Mouse (Mus musculus): ENCODE measurements around the gene Zfr2.

Zfr2 gene

GRCm38 (mm10) chr10:81249442-81249841, 16.5 kb downstream of the Zfr2 start:
- no peak for DNase-seq (ENCODE audit: low spot score)

- peak; percentile 87 for DNase-seq (ENCODE audit: low spot score)
These were observed 19.8 kb downstream of the Zfr2 start, which contains the start of gene Matk for GRCm38 (mm10) chr10:81252424-81253419. Matk (plus strand) TSS chr10:81252935.

DNA sequence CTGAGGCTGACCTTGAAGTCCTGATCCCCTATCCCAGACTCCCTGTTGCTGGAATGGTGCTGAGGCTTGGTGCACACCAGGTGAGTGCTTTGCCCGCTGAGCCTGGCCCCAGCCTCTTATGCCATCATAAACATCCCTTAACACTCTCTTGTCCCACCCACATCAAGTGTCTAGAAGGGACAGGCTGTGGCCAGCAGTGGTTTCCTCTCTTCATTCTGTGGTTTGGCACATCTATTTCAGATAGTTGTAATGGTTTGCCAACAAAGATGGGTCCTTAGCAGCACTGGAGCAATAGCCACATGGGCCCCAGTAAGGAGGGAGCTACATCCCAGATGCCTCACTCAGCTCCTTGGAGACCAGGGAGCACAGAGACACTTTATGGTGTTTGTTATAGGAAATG, 21.9 kb downstream of the Zfr2 start:
- DNase-seq (ENCODE audit: low spot score) = no peak

- no peak for DNase-seq (ENCODE audit: low spot score)
These were observed 24.4 kb downstream of the Zfr2 start for GRCm38 (mm10) chr10:81257158-81258039.

DNA sequence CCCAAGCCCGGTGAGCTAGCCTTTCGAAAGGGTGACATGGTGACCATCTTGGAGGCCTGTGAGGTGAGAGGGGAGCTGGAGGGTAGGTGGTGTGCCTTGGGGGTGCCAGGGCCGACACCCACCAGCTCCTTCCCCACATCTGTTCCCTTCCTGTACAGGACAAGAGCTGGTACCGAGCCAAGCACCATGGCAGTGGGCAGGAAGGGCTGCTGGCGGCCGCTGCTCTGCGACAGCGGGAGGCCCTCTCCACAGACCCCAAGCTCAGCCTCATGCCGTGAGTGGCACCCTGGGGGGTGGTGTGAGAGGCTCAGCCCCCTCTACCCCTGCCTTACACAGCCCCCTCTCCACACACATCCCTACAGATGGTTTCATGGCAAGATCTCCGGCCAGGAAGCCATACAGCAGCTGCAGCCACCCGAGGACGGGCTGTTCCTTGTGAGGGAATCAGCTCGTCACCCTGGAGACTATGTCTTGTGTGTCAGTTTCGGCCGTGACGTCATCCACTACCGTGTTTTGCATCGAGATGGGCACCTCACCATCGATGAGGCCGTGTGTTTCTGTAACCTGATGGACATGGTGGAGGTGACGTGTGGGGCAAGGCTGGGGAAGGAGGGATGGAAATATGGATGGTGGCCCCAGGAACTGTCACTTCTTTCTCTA, 26.4 kb downstream of the Zfr2 start:
- no peak for DNase-seq (ENCODE audit: low spot score)

- no peak for DNase-seq (ENCODE audit: low spot score)
These were observed 28.1 kb downstream of the Zfr2 start for GRCm38 (mm10) chr10:81261025-81261424.

- no peak for DNase-seq (ENCODE audit: low spot score)
These were observed 32.6 kb downstream of the Zfr2 start for GRCm38 (mm10) chr10:81265540-81265939.

GRCm38 (mm10) chr10:81266211-81267105, 33.5 kb downstream of the Zfr2 start, which contains the start of the genes Mrpl54 and Apba3:
Mrpl54 (minus strand) TSS chr10:81266934.
Apba3 (plus strand) TSS chr10:81266960.
- peak; percentile 96 for DNase-seq (ENCODE audit: low spot score)

DNA sequence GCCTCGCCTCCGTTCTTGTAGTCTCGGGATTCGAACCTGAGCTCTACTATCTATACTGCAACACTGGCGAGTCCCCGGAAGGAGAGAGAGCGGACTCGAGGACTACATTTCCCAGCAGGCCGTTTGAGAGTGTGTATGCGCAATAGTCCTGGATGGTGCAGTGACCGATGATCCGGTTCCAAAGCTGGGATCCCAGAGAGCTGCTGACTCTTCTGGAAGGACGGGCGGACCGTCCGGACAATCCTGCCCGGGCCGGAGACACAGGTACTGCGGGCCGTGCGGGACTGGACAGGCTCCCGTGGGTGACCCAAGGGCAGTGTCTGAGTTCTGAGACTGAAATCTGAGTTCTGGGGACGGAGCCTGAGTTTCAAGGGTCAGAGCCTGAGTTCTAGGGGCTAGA, 35.1 kb downstream of the Zfr2 start:
- DNase-seq (ENCODE audit: low spot score) = peak; percentile 80

- no peak for DNase-seq (ENCODE audit: low spot score)
These were observed 35.9 kb downstream of the Zfr2 start for GRCm38 (mm10) chr10:81268643-81269412.

GRCm38 (mm10) chr10:81272356-81272755, 39.4 kb downstream of the Zfr2 start:
- no peak for DNase-seq (ENCODE audit: low spot score)

GRCm38 (mm10) chr10:81273842-81274241, 40.9 kb downstream of the Zfr2 start:
- no peak for DNase-seq (ENCODE audit: low spot score)

GRCm38 (mm10) chr10:81277676-81278075, 44.7 kb downstream of the Zfr2 start:
- no peak for DNase-seq (ENCODE audit: low spot score)

- DNase-seq (ENCODE audit: low spot score) = no peak
These were observed 46.5 kb downstream of the Zfr2 start for GRCm38 (mm10) chr10:81279496-81279895.

GRCm38 (mm10) chr10:81284189-81284588, 51.2 kb downstream of the Zfr2 start:
- DNase-seq (ENCODE audit: low spot score) = no peak

DNA sequence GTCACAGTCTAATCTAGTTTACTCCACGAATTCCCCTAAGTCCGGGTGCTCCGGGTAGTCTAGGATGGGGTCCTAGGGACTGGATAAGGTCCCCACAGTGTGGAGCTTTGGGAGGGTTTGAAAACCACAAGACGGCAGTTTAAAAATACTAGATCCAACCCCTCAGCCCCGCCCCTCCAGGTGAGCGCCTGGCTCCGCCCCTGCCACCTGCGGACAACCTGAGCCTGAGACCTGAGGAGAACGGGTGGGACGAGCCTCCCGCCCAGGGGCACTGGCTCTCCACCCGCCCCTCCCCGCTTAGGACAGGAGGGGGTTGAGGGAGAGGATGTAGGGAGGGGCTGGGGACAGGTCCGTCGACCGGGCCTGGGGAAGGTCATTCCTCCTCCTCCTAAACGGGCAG, 51.8 kb downstream of the Zfr2 start:
- DNase-seq (ENCODE audit: low spot score) = no peak

DNA sequence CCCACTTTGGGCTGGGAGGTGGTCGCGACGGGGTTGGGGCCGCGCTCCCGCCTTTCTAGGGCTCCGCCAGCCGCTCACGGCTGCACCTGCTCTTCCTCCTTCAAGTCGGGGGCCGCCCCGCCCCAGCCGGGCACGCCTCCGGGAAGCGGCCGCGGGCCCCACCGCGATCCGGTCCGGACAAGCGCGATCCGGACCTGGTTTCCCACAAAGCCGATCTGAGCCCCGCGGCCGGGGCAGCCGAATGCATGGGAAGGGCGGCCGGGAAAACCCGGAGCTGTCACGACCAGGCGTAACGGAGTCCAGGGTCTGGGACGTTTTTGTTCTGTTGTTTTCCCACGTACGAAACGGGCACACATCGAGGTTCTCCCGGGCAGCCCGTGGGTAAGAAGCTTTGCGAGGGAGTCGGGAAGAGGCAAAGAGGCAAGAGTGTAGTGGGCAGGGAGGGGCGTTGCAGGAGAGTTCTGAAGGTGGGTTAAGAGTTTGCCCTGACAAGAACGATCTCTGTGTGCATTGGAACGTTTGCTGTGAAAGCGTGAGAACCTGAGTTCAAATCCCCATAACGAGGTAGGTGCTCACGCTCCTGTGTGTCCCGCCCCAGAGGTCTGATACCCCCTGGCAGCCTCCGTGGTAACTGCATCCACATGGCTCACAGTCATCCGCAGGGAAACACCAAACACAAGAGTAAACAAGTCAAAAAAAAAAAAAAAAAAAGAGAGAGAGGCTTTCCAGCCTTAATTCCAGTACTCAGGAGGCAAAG, 52.9 kb downstream of the Zfr2 start:
- DNase-seq (ENCODE audit: low spot score) = no peak

GRCm38 (mm10) chr10:81286586-81286985, 53.6 kb downstream of the Zfr2 start:
- no peak for DNase-seq (ENCODE audit: low spot score)

- DNase-seq (ENCODE audit: low spot score) = no peak
These were observed 54.7 kb downstream of the Zfr2 start for GRCm38 (mm10) chr10:81287513-81288157.

Data from left cerebral cortex, adult 11 months (tissue).